Mouse (Mus musculus) liver, embryonic 11.5 days (tissue): ENCODE results near the gene Inip. TPM values are rescaled to one million over a fixed set of nuclear protein-coding genes. Genes with fewer than 3 reads are reported as not detected.

Source experiments
- ATAC-seq: fragments of 200-750 bp; cut with Nextera tagmentation; replicated peaks from 2 replicates; pipeline ENCODE4 v1.8.0; 2017; ENCODE audit warnings: moderate number of reproducible peaks, mild to moderate bottlenecking, moderate TSS enrichment, moderate library complexity; ENCODE audit not compliant: low FRiP score
- DNase-seq: peaks from one replicate; pipeline ENCODE4 v3.0.0-alpha.2; 2017; ENCODE audit warnings: low spot score
- H3K27ac ChIP-seq: fragments of 300-500 bp; sonication (generic); 2 replicates; pipeline ENCODE4 v1.5.1; 2014; ENCODE audit warnings: mild to moderate bottlenecking, low read depth, low read length, control low read depth
- H3K27me3 ChIP-seq: fragments of 300-500 bp; sonication (generic); replicated peaks from 2 replicates; pipeline ENCODE4 v1.6.1; 2014; ENCODE audit warnings: low read length, mixed read lengths; ENCODE audit not compliant: control insufficient read depth, insufficient read depth
- H3K36me3 ChIP-seq: fragments of 300-500 bp; sonication (generic); 2 replicates; pipeline ENCODE4 v1.6.1; 2014; ENCODE audit warnings: mild to moderate bottlenecking, low read length, moderate library complexity, mixed read lengths; ENCODE audit not compliant: control insufficient read depth, insufficient read depth
- H3K4me1 ChIP-seq: fragments of 300-500 bp; sonication (generic); replicated peaks from 2 replicates; pipeline ENCODE4 v1.6.1; 2014; ENCODE audit warnings: low read length, mixed read lengths; ENCODE audit not compliant: control insufficient read depth, insufficient read depth
- H3K4me2 ChIP-seq: fragments of 300-500 bp; sonication (generic); 2 replicates; pipeline ENCODE4 v1.6.1; 2014; ENCODE audit warnings: mild to moderate bottlenecking, control low read depth, moderate library complexity
- H3K4me3 ChIP-seq: fragments of 300-500 bp; sonication (generic); 2 replicates; pipeline ENCODE4 v1.5.1; 2014; ENCODE audit warnings: low read depth, low read length, control low read depth
- H3K9ac ChIP-seq: fragments of 300-500 bp; sonication (generic); 2 replicates; pipeline ENCODE4 v1.6.1; 2014; ENCODE audit warnings: low read depth, low read length, control low read depth
- H3K9me3 ChIP-seq: fragments of 300-500 bp; sonication (generic); 2 replicates; pipeline ENCODE4 v1.6.1; 2016; ENCODE audit warnings: low read length, inconsistent platforms, mixed read lengths; ENCODE audit not compliant: control insufficient read depth
- WGBS: fragments of 180-500 bp; shearing (Covaris S2); extraction: QIAGEN DNeasy Blood & Tissue Kit; methylation state at CpG from one replicate; pipeline ENCODE4 v1.1.7; 2014; 5-methylcytosine and 5-hydroxymethylcytosine counted together
- polyA plus RNA-seq: library from polyadenylated mRNA; unstranded; fragments of >200 nt; fragmentation: Nextera tagmentation; extraction: Ambion mirVana; gene quantifications from 2 replicates; pipeline ENCODE4 v1.2.1, GENCODE M21; 2014

Gene Inip
- polyA plus RNA-seq, 1 experiment from 2014 or later = 49.9 TPM

- no peaks in the 10 kb centered on the region for H3K9me3 ChIP-seq
- DNase-seq (no peak), ATAC-seq (no peak)
- H3K9ac ChIP-seq = no peak overlapping the region
- H3K36me3 ChIP-seq = no peaks in the 10 kb centered on the region
- H3K4me3 ChIP-seq = no peak overlapping the region
- no peaks in the 10 kb centered on the region for H3K27me3 ChIP-seq
- no peak overlapping the region for H3K4me2 ChIP-seq
- H3K27ac ChIP-seq = no peak overlapping the region
- peaks cover 7% of the 10 kb centered on the region for H3K4me1 ChIP-seq
- 77% methylated on average over 5 of the region's 5 CpGs for WGBS
These were observed 74.1 kb downstream of the Inip start for GRCm38 (mm10) chr4:59727187-59727877.

GRCm38 (mm10) chr4:59726501-59726900 is 74.9 kb downstream of the Inip start:
- H3K4me2 ChIP-seq = no peak overlapping the region
- H3K27me3 ChIP-seq = no peaks in the 10 kb centered on the region
- H3K36me3 ChIP-seq = no peaks in the 10 kb centered on the region
- no peak for ATAC-seq
- 92% methylated on average over 12 of the region's 12 CpGs for WGBS
- H3K4me1 ChIP-seq = peaks cover 7% of the 10 kb centered on the region
- no peak overlapping the region for H3K4me3 ChIP-seq
- H3K27ac ChIP-seq = no peak overlapping the region
- no peak overlapping the region for H3K9ac ChIP-seq
- no peak for DNase-seq
- no peaks in the 10 kb centered on the region for H3K9me3 ChIP-seq

GRCm38 (mm10) chr4:59725579-59725978 is 75.8 kb downstream of the Inip start:
- no peak overlapping the region for H3K9ac ChIP-seq
- no peak for ATAC-seq
- no peaks in the 10 kb centered on the region for H3K9me3 ChIP-seq
- no peak overlapping the region for H3K27ac ChIP-seq
- no peak for DNase-seq
- WGBS = 43% methylated on average over 4 of the region's 4 CpGs
- H3K27me3 ChIP-seq = no peaks in the 10 kb centered on the region
- no peak overlapping the region for H3K4me3 ChIP-seq
- peaks cover 7% of the 10 kb centered on the region for H3K4me1 ChIP-seq
- H3K36me3 ChIP-seq = no peaks in the 10 kb centered on the region
- H3K4me2 ChIP-seq = no peak overlapping the region

GRCm38 (mm10) chr4:59721811-59722210 is 79.6 kb downstream of the Inip start:
- H3K9ac ChIP-seq = no peak overlapping the region
- H3K27ac ChIP-seq = no peak overlapping the region
- peaks cover 4% of the 10 kb centered on the region for H3K36me3 ChIP-seq
- no peak overlapping the region for H3K4me2 ChIP-seq
- ATAC-seq = no peak
- no peak overlapping the region for H3K4me3 ChIP-seq
- 89% methylated on average over 3 of the region's 3 CpGs for WGBS
- no peak for DNase-seq
- no peaks in the 10 kb centered on the region for H3K9me3 ChIP-seq
- peaks cover 11% of the 10 kb centered on the region for H3K4me1 ChIP-seq
- no peaks in the 10 kb centered on the region for H3K27me3 ChIP-seq

Other genes starting within 250 kb of the Inip start
- 22.4 and 25.8 TPM in 2 replicates for gene Hsdl2, start 220.0 kb downstream of the Inip start, polyA plus RNA-seq
- gene E130308A19Rik, start 175.4 kb downstream of the Inip start, polyA plus RNA-seq = 18.5 and 23.5 TPM in 2 replicates
- 5.7 and 6.5 TPM in 2 replicates for gene Snx30, start 4.3 kb upstream of the Inip start, polyA plus RNA-seq
- not detected in 2 replicates for gene Slc46a2, start 113.5 kb upstream of the Inip start, polyA plus RNA-seq
- not detected in 2 replicates for gene Mup4, start 159.1 kb upstream of the Inip start, polyA plus RNA-seq
- not detected in 2 replicates for gene Mup6, start 162.7 kb upstream of the Inip start, polyA plus RNA-seq